Mouse (Mus musculus): ENCODE results near the gene C2cd4c. TPM values are rescaled to one million over a fixed set of nuclear protein-coding genes. Genes with fewer than 3 reads are reported as not detected.

C2cd4c gene
- polyA plus RNA-seq, 1 experiment from 2014 or later, result 0.03 TPM

DNA sequence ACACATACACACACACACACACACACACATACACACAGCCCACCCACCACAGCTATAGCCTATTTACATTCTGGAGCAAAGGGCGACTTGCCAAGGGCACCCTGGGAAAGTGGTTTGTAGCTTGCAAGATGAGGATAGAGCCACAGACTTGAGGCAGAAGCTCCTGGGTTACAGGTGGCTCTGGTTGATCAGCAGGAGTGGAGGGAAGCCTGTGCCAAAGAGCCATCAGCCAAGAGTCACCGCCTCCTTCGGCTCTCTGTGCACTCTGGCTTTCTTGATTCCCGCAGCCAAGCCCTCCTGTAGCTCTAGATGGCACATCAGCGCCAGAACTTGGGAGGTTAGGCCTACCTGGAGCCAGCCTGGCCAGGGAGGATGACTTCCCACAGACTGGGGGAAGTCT lies 2.5 kb downstream of the C2cd4c start:
- 27% methylated on average over 5 of the region's 5 CpGs for WGBS
- H3K27me3 ChIP-seq, result peaks cover 42% of the 10 kb centered on the region
- no peak overlapping the region for H3K4me3 ChIP-seq
- H3K9ac ChIP-seq, result no peak overlapping the region
- H3K36me3 ChIP-seq, result no peaks in the 10 kb centered on the region
- peaks cover 19% of the 10 kb centered on the region for H3K4me1 ChIP-seq
- no peak overlapping the region for H3K4me2 ChIP-seq (replicated peaks)
- H3K27ac ChIP-seq, result no peak overlapping the region
- no peak for ATAC-seq (ENCODE audit: insufficient number of reproducible peaks, insufficient read depth, low FRiP score, low TSS enrichment)
- no peaks in the 10 kb centered on the region for H3K9me3 ChIP-seq

DNA sequence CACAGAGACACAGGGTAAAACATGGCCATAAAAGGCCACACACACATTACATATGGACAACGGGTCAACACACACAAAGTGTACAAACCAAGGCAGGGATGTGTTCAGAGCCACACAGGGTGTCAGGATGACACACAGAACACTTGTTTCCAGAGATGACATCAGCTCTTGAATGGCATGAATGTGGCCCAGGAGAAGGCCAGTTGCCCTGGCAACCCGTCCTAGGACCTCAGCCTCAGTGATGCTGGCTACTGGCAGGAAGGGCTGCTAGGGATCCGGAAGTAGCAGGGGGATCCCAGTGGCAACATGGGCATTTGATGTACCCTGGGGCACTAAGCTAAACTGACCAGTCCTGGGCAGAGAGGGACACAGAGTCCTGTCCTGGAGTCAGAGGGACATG lies 4.5 kb downstream of the C2cd4c start:
- no peaks in the 10 kb centered on the region for H3K9me3 ChIP-seq
- no peak for ATAC-seq (ENCODE audit: insufficient number of reproducible peaks, insufficient read depth, low FRiP score, low TSS enrichment)
- no peak overlapping the region for H3K9ac ChIP-seq
- no peak overlapping the region for H3K4me3 ChIP-seq
- H3K27me3 ChIP-seq, result peaks cover 48% of the 10 kb centered on the region
- 82% methylated on average over 3 of the region's 3 CpGs for WGBS
- no peak overlapping the region for H3K4me2 ChIP-seq (replicated peaks)
- H3K36me3 ChIP-seq, result no peaks in the 10 kb centered on the region
- no peak overlapping the region for H3K27ac ChIP-seq
- peaks cover 19% of the 10 kb centered on the region for H3K4me1 ChIP-seq

DNA sequence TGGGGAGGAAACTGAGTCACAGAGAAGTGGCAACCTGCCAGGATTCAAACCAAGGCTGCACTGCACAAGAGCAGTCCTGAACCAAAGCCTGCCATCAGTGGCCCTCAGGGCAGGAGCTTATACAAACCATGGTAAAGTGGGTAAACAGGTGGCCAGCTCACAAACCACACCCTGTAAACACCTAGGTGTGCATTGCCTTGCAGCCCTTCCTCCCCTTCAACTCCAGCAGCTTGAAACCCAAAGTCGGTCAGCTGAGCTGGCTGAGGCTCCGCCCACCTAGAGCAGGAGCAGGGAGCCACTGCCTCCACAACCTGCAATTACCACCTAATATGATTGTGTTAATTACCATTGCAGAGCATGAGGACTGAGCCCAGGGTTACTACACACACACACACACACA lies 5.9 kb downstream of the C2cd4c start:
- WGBS, result 45% methylated on average over 2 of the region's 2 CpGs
- no peak overlapping the region for H3K4me3 ChIP-seq
- peaks cover 11% of the 10 kb centered on the region; the same call in 1 of the 2 replicates for H3K4me1 ChIP-seq
- ATAC-seq (ENCODE audit: insufficient number of reproducible peaks, insufficient read depth, low FRiP score, low TSS enrichment), result no peak
- no peak overlapping the region for H3K4me2 ChIP-seq (replicated peaks)
- no peaks in the 10 kb centered on the region for H3K9me3 ChIP-seq
- H3K27me3 ChIP-seq, result peaks cover 35% of the 10 kb centered on the region
- no peak overlapping the region for H3K9ac ChIP-seq
- H3K27ac ChIP-seq, result no peak overlapping the region
- H3K36me3 ChIP-seq, result no peaks in the 10 kb centered on the region

DNA sequence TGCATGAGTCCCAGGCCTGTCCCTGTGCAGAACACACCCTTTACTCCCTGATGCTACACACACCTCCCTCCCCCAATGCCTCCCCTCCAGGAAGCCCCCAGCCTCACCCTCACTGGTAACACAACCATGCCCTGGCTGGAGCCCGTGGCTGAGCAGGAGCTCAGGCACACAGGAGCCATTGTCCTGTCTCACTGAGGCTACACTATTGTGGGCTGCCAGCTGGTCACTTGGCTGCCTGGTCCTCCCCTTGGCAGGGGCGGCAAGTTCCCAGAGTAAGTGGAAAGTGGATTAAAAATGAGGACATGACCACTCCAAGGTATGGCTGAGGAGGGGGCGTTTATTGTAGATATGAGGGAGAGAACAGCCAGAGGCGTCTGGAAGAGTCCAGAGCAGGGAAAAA lies 7.3 kb downstream of the C2cd4c start:
- no peak overlapping the region for H3K4me2 ChIP-seq (replicated peaks)
- no peak overlapping the region for H3K27ac ChIP-seq
- 62% methylated on average over 4 of the region's 4 CpGs for WGBS
- no peak overlapping the region for H3K4me3 ChIP-seq
- no peaks in the 10 kb centered on the region for H3K9me3 ChIP-seq
- no peak overlapping the region for H3K9ac ChIP-seq
- H3K27me3 ChIP-seq, result peaks cover 22% of the 10 kb centered on the region
- no peak for ATAC-seq (ENCODE audit: insufficient number of reproducible peaks, insufficient read depth, low FRiP score, low TSS enrichment)
- no peaks in the 10 kb centered on the region for H3K36me3 ChIP-seq
- no peaks in the 10 kb centered on the region for H3K4me1 ChIP-seq

DNA sequence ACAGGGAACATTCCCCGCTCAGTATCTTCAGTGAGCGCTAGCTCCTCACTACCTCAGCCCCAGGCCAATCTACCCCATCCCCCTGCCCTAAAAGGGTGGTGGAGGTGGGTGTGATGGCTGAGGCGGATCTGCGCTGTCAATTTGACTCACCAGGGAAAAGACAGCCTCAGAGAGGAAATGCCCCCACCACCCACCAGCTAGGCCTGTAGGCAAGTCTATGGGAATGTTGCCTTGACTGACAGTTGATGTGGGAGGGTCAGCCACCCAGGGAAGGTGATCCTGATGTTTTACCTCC lies 15.9 kb downstream of the C2cd4c start:
- 56% methylated on average over 4 of the region's 4 CpGs for WGBS
- Histone ChIP-seq H3K27ac (no peak overlapping the region), H3K9me3 (no peaks in the 10 kb centered on the region), H3K36me3 (no peaks in the 10 kb centered on the region), H3K27me3 (peaks cover 11% of the 10 kb centered on the region; the same call in 1 of the 2 replicates), H3K9ac (no peak overlapping the region), H3K4me3 (no peak overlapping the region), H3K4me2 (replicated peaks) (no peak overlapping the region), H3K4me1 (no peaks in the 10 kb centered on the region)
- no peak for ATAC-seq (ENCODE audit: insufficient number of reproducible peaks, insufficient read depth, low FRiP score, low TSS enrichment)

DNA sequence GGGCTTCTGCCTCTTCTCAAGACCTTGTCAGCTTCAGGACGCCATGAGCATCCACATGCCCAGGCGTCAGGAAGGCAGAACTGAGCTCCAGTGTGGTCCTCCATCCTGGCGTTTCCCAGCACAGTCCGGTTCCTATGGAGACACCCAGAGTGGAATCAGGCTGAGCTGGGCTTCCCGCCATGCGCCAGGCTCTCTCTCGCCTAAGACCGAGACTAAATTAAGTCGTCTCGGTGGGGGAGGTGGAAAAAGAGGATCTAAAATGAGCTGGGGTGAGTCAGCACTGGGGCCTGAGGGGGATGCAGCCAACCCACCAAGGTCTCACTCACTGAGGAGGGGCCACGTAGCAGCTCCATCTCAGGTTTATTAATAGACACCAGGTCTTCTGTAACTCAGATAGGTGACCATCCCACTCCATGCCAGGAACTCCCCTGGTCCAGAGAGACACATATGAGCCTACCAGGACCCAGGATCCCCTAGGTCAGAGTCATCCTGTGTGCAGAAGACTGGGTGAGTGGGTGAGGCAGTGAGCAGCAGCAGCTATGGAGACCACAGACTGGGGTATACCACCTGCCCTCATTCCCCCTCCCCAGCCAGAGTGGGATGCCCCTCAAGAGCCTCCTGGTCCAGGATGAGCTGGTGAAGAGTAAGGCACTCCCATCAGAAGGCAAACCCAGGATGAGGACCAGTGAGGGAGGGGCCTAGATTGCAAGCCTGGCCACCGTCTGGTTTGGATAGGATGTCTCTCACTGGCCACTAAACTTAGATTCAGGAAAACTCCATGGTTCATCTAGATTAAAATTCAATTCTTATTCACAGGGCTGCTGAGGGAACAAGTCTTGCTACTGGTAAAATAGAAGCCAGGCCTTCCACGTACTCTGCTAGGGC lies 16.5 kb downstream of the C2cd4c start:
- WGBS, result 31% methylated on average over 13 of the region's 13 CpGs
- no peak overlapping the region for H3K9ac ChIP-seq
- no peak for ATAC-seq (ENCODE audit: insufficient number of reproducible peaks, insufficient read depth, low FRiP score, low TSS enrichment)

DNA sequence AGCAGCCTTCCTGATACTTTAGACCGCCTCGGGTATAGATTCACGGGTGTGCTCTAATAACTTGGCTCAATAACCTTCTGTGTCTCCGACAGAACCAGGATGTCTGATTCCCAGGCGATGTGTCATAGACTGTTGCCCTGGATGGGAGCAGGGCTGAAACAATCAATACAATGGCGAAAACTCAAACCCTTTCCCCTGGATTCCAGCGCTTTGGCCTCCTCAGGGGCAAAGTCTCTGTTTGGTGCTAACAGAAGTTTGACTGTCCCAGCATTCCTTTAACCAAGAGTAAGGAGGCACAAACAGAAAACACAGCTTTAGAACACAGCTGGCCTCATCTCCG lies 18.3 kb downstream of the C2cd4c start:
- WGBS, result 55% methylated on average over 8 of the region's 8 CpGs
- no peaks in the 10 kb centered on the region for H3K9me3 ChIP-seq
- H3K4me1 ChIP-seq, result no peaks in the 10 kb centered on the region
- no peaks in the 10 kb centered on the region for H3K36me3 ChIP-seq
- H3K9ac ChIP-seq, result no peak overlapping the region
- H3K27ac ChIP-seq, result no peak overlapping the region
- no peak overlapping the region for H3K4me3 ChIP-seq
- peaks cover 11% of the 10 kb centered on the region; the same call in 1 of the 2 replicates for H3K27me3 ChIP-seq
- ATAC-seq (ENCODE audit: insufficient number of reproducible peaks, insufficient read depth, low FRiP score, low TSS enrichment), result no peak
- no peak overlapping the region for H3K4me2 ChIP-seq (replicated peaks)

More for the DNA sequence above, 16.5 kb downstream of the C2cd4c start:
- Histone ChIP-seq H3K4me3 (no peak overlapping the region), H3K9me3 (no peaks in the 10 kb centered on the region), H3K4me2 (replicated peaks) (no peak overlapping the region), H3K27me3 (peaks cover 11% of the 10 kb centered on the region; the same call in 1 of the 2 replicates), H3K27ac (no peak overlapping the region), H3K36me3 (no peaks in the 10 kb centered on the region), H3K4me1 (no peaks in the 10 kb centered on the region)

DNA sequence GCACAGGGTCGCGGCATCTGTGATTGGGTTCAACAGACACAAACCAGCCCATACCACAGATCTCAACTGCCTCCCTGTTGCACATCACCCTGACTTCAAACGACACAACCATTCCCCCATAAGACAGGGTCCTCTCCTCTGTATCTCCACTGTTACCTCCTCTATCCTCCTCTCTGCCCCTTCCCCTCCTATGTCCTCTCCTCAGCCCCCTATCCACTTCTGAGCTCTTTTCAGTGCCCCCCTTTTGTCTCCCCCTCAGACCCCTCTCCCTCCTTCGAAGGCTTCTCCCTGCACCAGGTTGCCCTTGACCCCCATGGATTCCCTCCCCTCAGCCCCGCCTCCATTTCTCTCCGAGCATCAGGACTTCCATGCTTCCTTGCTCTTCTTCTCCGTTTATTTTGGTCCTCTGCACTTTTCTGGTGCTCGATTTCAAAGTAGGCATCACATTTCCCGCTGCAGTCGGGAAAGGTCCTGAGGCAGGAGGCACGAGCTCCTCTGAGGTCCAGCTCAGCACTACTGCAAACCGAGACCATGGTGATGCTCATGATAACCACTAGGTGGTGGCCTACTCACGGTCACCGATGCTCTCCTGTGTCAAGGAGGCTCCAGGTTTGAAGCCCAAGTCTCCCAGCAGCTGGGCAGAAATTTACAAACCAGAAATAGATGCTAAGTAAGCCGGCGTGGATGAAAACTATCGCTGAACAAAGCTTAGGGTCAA lies 18.8 kb downstream of the C2cd4c start:
- ATAC-seq (ENCODE audit: insufficient number of reproducible peaks, insufficient read depth, low FRiP score, low TSS enrichment), result 0 out of 2 replicates have a peak, but pooled peaks have one; percentile 81
- WGBS, result 18% methylated on average over 17 of the region's 17 CpGs
- H3K27me3 ChIP-seq, result peaks cover 11% of the 10 kb centered on the region; the same call in 1 of the 2 replicates
- no peaks in the 10 kb centered on the region for H3K4me1 ChIP-seq
- H3K36me3 ChIP-seq, result no peaks in the 10 kb centered on the region
- no peak overlapping the region for H3K27ac ChIP-seq
- no peak overlapping the region for H3K4me3 ChIP-seq
- H3K4me2 ChIP-seq (replicated peaks), result no peak overlapping the region
- no peak overlapping the region for H3K9ac ChIP-seq
- no peaks in the 10 kb centered on the region for H3K9me3 ChIP-seq

DNA sequence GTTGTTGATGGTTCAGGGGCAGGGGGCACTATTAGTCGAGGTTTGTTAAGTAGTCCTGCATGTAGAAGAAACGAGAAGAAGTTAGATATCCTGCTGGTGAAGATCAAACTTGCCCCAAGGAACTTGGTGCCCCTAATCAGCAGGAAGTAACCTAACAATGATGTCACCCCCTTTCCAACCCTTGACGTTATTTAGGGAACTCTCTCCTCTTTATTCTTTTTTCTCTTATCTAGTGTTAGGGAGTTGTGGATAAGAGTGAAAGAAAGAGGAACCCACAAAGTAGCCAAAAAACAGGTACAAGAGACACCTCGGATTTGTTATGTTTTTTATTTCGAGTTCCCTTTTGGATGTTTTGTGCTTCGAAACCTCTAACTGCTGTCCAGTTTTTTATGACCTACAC lies 19.7 kb downstream of the C2cd4c start:
- Histone ChIP-seq H3K4me3 (no peak overlapping the region), H3K9me3 (no peaks in the 10 kb centered on the region), H3K9ac (no peak overlapping the region), H3K27ac (no peak overlapping the region), H3K4me1 (no peaks in the 10 kb centered on the region), H3K27me3 (peaks cover 11% of the 10 kb centered on the region; the same call in 1 of the 2 replicates), H3K36me3 (no peaks in the 10 kb centered on the region), H3K4me2 (replicated peaks) (no peak overlapping the region)
- WGBS, result 55% methylated on average over 6 of the region's 6 CpGs
- ATAC-seq (ENCODE audit: insufficient number of reproducible peaks, insufficient read depth, low FRiP score, low TSS enrichment), result no peak

DNA sequence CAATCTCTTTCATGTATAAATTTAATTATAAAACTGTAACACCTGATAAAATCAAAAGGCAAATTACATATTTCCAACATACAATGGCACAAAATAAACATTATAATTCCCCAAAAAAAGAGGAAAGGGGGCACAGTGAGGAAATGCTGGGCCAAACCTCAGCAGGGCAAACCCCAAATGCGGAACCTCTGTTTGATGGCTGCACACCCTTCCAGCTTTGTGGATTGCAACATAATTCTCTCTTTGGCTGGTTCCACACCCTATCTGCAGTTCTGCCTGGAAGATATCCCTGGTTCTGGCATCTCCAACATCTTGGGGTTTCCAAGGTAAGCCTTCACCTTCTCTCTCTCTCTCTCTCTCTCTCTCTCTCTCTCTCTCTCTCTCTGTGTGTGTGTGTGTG lies 23.1 kb downstream of the C2cd4c start:
- no peak overlapping the region for H3K4me2 ChIP-seq (replicated peaks)
- no peaks in the 10 kb centered on the region for H3K4me1 ChIP-seq
- H3K36me3 ChIP-seq, result no peaks in the 10 kb centered on the region
- no peaks in the 10 kb centered on the region for H3K9me3 ChIP-seq
- no peak overlapping the region for H3K4me3 ChIP-seq
- H3K27ac ChIP-seq, result no peak overlapping the region
- WGBS, result 92% methylated on average over 1 of the region's 1 CpGs
- no peak overlapping the region for H3K9ac ChIP-seq
- H3K27me3 ChIP-seq, result peaks cover 5% of the 10 kb centered on the region; the same call in 1 of the 2 replicates
- no peak for ATAC-seq (ENCODE audit: insufficient number of reproducible peaks, insufficient read depth, low FRiP score, low TSS enrichment)

DNA sequence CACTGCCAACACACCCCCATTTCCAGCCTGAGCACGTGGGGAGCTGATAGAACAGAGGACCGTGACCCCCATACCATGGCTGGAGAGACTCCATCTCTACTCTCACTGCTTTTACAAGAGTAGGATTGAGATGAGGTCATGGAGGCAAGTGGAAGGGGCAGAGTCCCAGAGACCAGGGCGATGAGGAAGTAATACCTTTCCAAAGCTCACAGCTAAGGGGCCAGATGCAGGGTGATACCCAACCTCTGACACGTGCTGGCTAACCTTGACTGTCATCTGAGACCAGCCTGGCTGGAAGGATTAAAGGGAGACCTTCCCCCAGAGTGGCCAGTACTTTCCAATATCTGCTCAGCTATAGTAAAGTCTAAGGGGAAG lies 26.1 kb downstream of the C2cd4c start:
- WGBS, result 72% methylated on average over 4 of the region's 4 CpGs
- no peak overlapping the region for H3K4me3 ChIP-seq
- no peaks in the 10 kb centered on the region for H3K4me1 ChIP-seq
- no peaks in the 10 kb centered on the region for H3K27me3 ChIP-seq
- H3K36me3 ChIP-seq, result no peaks in the 10 kb centered on the region
- no peak for ATAC-seq (ENCODE audit: insufficient number of reproducible peaks, insufficient read depth, low FRiP score, low TSS enrichment)
- no peaks in the 10 kb centered on the region for H3K9me3 ChIP-seq
- H3K4me2 ChIP-seq (replicated peaks), result no peak overlapping the region
- H3K9ac ChIP-seq, result no peak overlapping the region
- H3K27ac ChIP-seq, result no peak overlapping the region

DNA sequence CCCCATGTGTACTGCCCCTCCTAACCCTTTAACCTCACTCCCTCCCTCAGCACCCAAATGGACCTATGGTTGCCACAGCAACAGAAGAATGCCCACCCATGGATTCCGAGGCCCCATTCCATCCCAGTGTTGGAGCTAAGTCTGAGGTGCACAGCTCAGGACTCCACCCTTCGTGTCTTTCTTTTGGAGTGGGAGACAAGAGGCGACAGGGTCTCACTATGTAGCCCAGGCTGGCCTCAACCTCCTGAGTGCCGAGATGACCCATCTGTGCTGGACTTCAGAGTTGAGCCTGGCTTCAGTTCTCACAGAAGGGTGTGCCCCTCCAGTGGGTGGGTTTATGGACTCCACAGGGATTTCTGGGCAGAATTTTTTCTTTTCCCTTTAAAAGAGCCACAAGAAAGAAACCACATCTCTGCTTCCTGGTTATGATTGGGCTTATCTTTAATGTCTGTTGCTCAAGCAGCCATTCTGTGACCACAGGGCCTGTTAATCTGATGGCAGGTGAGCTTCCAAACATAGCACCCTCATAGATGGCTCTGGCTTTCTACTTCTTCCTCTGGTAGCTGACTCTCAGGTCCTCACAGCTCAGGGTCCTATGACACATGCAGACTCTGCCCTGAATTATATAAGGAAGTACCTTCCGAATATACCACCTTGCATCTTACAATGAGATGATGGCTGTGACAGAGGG lies 26.6 kb downstream of the C2cd4c start, which contains the start of gene Theg:
Gene Theg (minus strand): TSS at position 271 of the 691 bp plus-strand sequence.
- Histone ChIP-seq H3K36me3 (no peaks in the 10 kb centered on the region), H3K4me2 (replicated peaks) (no peak within 1 kb of the TSS), H3K9me3 (no peaks in the 10 kb centered on the region), H3K4me3 (no peak within 1 kb of the TSS), H3K27me3 (no peaks in the 10 kb centered on the region), H3K4me1 (no peaks in the 10 kb centered on the region), H3K27ac (no peak within 1 kb of the TSS), H3K9ac (no peak within 1 kb of the TSS)
- ATAC-seq (ENCODE audit: insufficient number of reproducible peaks, insufficient read depth, low FRiP score, low TSS enrichment), result no peak
- 83% methylated on average over 5 of the region's 5 CpGs for WGBS

Measured in embryonic facial prominence, embryonic 12.5 days (tissue).